17 mouse cellular contexts compared by ENCODE assay signal in the genomic region with DNA sequence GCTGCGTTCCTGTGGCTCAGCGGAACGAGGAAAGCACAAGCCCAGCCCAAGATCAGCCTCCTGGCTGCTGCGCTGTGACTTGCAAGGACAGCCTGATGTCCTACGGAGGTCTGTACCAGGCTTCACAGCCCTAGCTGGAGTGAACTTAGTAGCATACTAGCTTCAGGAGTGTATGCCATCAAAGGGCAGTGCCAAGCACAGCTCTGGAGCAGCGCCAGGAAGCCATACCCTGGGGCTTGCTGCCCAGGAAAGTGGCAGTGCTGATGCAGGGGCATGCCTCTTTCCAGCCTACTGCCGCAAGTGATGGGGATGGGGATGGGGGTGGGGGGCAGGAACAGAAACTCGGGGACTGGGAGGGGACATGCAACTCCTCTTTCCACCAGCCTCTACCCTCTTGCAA.
DNase-seq lines count a peak whose midpoint lies in the region; ATAC-seq and TF ChIP-seq lines count a peak whose summit lies in the region.
"Had no signal": no experiment of that assay in that cellular context is flagged by ENCODE, and none has a peak within 500 bp of the region (broad histone marks: within the 10 kb centered on the region; RNA-seq: fewer than 3 reads in every experiment).

No protein-coding gene starts in this region.

- ATAC-seq in forebrain, postnatal 0 days: peak; percentile 18; the same call in 1 of the 2 replicates
- ATAC-seq in forebrain, embryonic 15.5 days (replicated peaks): no peak; the same call in 1 of the 2 replicates
- no peak for ATAC-seq in limb, embryonic 14.5 days (ENCODE audit: low FRiP score, low read depth)

- H3K4me3 ChIP-seq in forebrain, postnatal 0 days (ENCODE audit: low read depth, low read length): no peak overlapping the region
- no peak overlapping the region for H3K4me3 ChIP-seq in forebrain, embryonic 15.5 days
- H3K4me3 ChIP-seq in limb, embryonic 10.5 days: no peak overlapping the region
- H3K4me3 ChIP-seq in limb, embryonic 14.5 days (replicated peaks; ENCODE audit: low read length): no peak overlapping the region
- H3K4me3 ChIP-seq: heart, embryonic 15.5 days; limb, embryonic 15.5 days had no signal

- no peak overlapping the region for H3K9ac ChIP-seq in forebrain, postnatal 0 days
- no peak overlapping the region for H3K9ac ChIP-seq in forebrain, embryonic 15.5 days (replicated peaks)
- no peak overlapping the region for H3K9ac ChIP-seq in limb, embryonic 14.5 days (ENCODE audit: low read depth, low read length, severe bottlenecking)
- H3K9ac ChIP-seq: heart, embryonic 15.5 days; hindbrain, embryonic 14.5 days; limb, embryonic 15.5 days; liver, embryonic 14.5 days; lung, embryonic 14.5 days had no signal

- H3K27me3 ChIP-seq in forebrain, postnatal 0 days (ENCODE audit: insufficient read depth, low read length): no peaks in the 10 kb centered on the region
- H3K27me3 ChIP-seq in forebrain, embryonic 15.5 days: no peaks in the 10 kb centered on the region
- H3K27me3 ChIP-seq in limb, embryonic 10.5 days (ENCODE audit: low read depth, poor library complexity, severe bottlenecking): no peaks in the 10 kb centered on the region
- no peaks in the 10 kb centered on the region for H3K27me3 ChIP-seq in limb, embryonic 14.5 days (ENCODE audit: control insufficient read depth, insufficient read depth, low read length)
- H3K27me3 ChIP-seq: heart, embryonic 15.5 days; limb, embryonic 15.5 days had no signal

- intact Hi-C loops in left cerebral cortex, postnatal 4 days (cut with DNase I): no loop called here
- intact Hi-C loops in left cerebral cortex, postnatal 36 days (cut with DNase I): no loop called here

- H3K4me2 ChIP-seq in forebrain, postnatal 0 days (ENCODE audit: low read depth): no peak overlapping the region
- H3K4me2 ChIP-seq in forebrain, embryonic 15.5 days (replicated peaks): no peak overlapping the region
- H3K4me2 ChIP-seq in limb, embryonic 14.5 days (replicated peaks; ENCODE audit: low read depth, low read length, severe bottlenecking): no peak overlapping the region
- H3K4me2 ChIP-seq: heart, embryonic 15.5 days; hindbrain, embryonic 14.5 days; limb, embryonic 15.5 days; lung, embryonic 14.5 days had no signal

- WGBS in forebrain, postnatal 0 days: 41% methylated on average over 8 of the region's 8 CpGs
- WGBS in forebrain, embryonic 15.5 days: 62% methylated on average over 8 of the region's 8 CpGs
- WGBS in limb, embryonic 10.5 days: 81% methylated on average over 8 of the region's 8 CpGs
- 64% methylated on average over 8 of the region's 8 CpGs for WGBS in limb, embryonic 14.5 days

- H3K4me1 ChIP-seq in forebrain, postnatal 0 days (ENCODE audit: insufficient read depth): no peaks in the 10 kb centered on the region
- H3K4me1 ChIP-seq in forebrain, embryonic 15.5 days: peaks cover 15% of the 10 kb centered on the region
- peaks cover 9% of the 10 kb centered on the region for H3K4me1 ChIP-seq in limb, embryonic 10.5 days
- H3K4me1 ChIP-seq in limb, embryonic 14.5 days (ENCODE audit: control insufficient read depth, insufficient read depth, low read length): 0 out of 2 replicates have a peak, but pooled peaks cover 2% of the 10 kb centered on the region
- H3K4me1 ChIP-seq: heart, embryonic 15.5 days had no signal

- H3K27ac ChIP-seq in forebrain, postnatal 0 days (ENCODE audit: low read depth, low read length): no peak overlapping the region
- H3K27ac ChIP-seq in forebrain, embryonic 15.5 days (replicated peaks): no peak overlapping the region
- H3K27ac ChIP-seq in limb, embryonic 10.5 days: peak overlapping the region; percentile 11; the same call in 1 of the 2 replicates
- 0 out of 2 replicates have a peak overlapping the region, but pooled peaks have one; percentile 19 for H3K27ac ChIP-seq in limb, embryonic 14.5 days (replicated peaks; ENCODE audit: low read depth, low read length)
- H3K27ac ChIP-seq: heart, embryonic 15.5 days; hindbrain, embryonic 14.5 days; limb, embryonic 15.5 days; liver, embryonic 14.5 days had no signal

- no peaks in the 10 kb centered on the region for H3K36me3 ChIP-seq in forebrain, postnatal 0 days (ENCODE audit: insufficient read depth)
- no peaks in the 10 kb centered on the region for H3K36me3 ChIP-seq in forebrain, embryonic 15.5 days
- no peaks in the 10 kb centered on the region for H3K36me3 ChIP-seq in limb, embryonic 10.5 days
- no peaks in the 10 kb centered on the region for H3K36me3 ChIP-seq in limb, embryonic 14.5 days (ENCODE audit: control insufficient read depth, insufficient read depth, low read length)
- H3K36me3 ChIP-seq: heart, embryonic 15.5 days; limb, embryonic 15.5 days had no signal

- no peaks in the 10 kb centered on the region for H3K9me3 ChIP-seq in forebrain, postnatal 0 days (ENCODE audit: low read length)
- no peaks in the 10 kb centered on the region for H3K9me3 ChIP-seq in forebrain, embryonic 15.5 days
- H3K9me3 ChIP-seq in limb, embryonic 10.5 days (replicated peaks): no peaks in the 10 kb centered on the region
- no peaks in the 10 kb centered on the region for H3K9me3 ChIP-seq in limb, embryonic 14.5 days (ENCODE audit: control insufficient read depth, low read length)
- H3K9me3 ChIP-seq: heart, embryonic 15.5 days; limb, embryonic 15.5 days had no signal

- peak; percentile 32 for DNase-seq in forebrain, postnatal 0 days
- peak; percentile 66 for DNase-seq in left cerebral cortex, postnatal 4 days
- no peak for DNase-seq in left cerebral cortex, postnatal 36 days (ENCODE audit: low spot score in 2 of 2)
- DNase-seq in limb, embryonic 10.5 days (ENCODE audit: low spot score): no peak
- DNase-seq in limb, embryonic 14.5 days (ENCODE audit: low spot score): no peak
- DNase-seq in layer of hippocampus, postnatal 36 days: no peak
- DNase-seq: adrenal gland, adult 2 months; cerebellum, adult 18-20 months; heart, postnatal 36 days; lung, embryonic 14.5 days; right cerebral cortex, postnatal 25 days; thymus, postnatal 14 days had no signal

- peak; percentile 3; the same call in 1 of the 2 replicates for TF ChIP-seq CTCF in forebrain, postnatal 0 days (IDR thresholded peaks at IDR 0.05; ENCODE audit: low read depth)

- TF ChIP-seq POLR2A in limb, embryonic 14.5 days (IDR thresholded peaks at IDR 0.05; ENCODE audit: borderline replicate concordance, extremely low read depth, insufficient read depth, insufficient read length): no peak

Comparison
In these comparisons a context has a peak if more than half of its experiments do, and no peak if none do; other contexts are left out.
1. DNase-seq: peak in forebrain, postnatal 0 days (single experiment) and left cerebral cortex, postnatal 4 days (single experiment); none in left cerebral cortex, postnatal 36 days (0 of 2), limb, embryonic 10.5 days (single experiment), limb, embryonic 14.5 days (single experiment) and layer of hippocampus, postnatal 36 days (0 of 2).
2. H3K27ac ChIP-seq: peak in limb, embryonic 10.5 days (single experiment) and limb, embryonic 14.5 days (single experiment); none in forebrain, postnatal 0 days (single experiment) and forebrain, embryonic 15.5 days (single experiment).